Mouse (Mus musculus) limb, embryonic 10.5 days (tissue): ENCODE data around the gene Chchd6. TPM values are rescaled to one million over a fixed set of nuclear protein-coding genes. Genes with fewer than 3 reads are reported as not detected.

Source experiments
- DNase-seq: peaks from one replicate; pipeline ENCODE4 v3.0.0-alpha.2; 2017; ENCODE audit warnings: low spot score
- H3K27ac ChIP-seq: fragments of 300-500 bp; sonication (generic); 2 replicates; pipeline ENCODE4 v1.5.1; 2016; ENCODE audit warnings: mild to moderate bottlenecking
- H3K27me3 ChIP-seq: fragments of 300-500 bp; sonication (generic); 2 replicates; pipeline ENCODE4 v1.6.1; 2016; ENCODE audit warnings: low read depth, mild to moderate bottlenecking; ENCODE audit not compliant: poor library complexity, severe bottlenecking
- H3K36me3 ChIP-seq: fragments of 300-500 bp; sonication (generic); 2 replicates; pipeline ENCODE4 v1.6.1; 2016; ENCODE audit warnings: mild to moderate bottlenecking, moderate library complexity
- H3K4me1 ChIP-seq: fragments of 300-500 bp; sonication (generic); 2 replicates; pipeline ENCODE4 v1.6.1; 2016
- H3K4me3 ChIP-seq: fragments of 300-500 bp; sonication (generic); 2 replicates; pipeline ENCODE4 v1.5.1; 2016; ENCODE audit warnings: mild to moderate bottlenecking, moderate library complexity
- H3K9me3 ChIP-seq: fragments of 300-500 bp; sonication (generic); replicated peaks from 2 replicates; pipeline ENCODE4 v1.6.1; 2016; ENCODE audit warnings: mild to moderate bottlenecking
- whole genome bisulfite sequencing: fragments of 180-500 bp; shearing (Covaris S2); methylation state at CpG from one replicate; pipeline ENCODE4 v1.1.7; 2016; 5-methylcytosine and 5-hydroxymethylcytosine counted together
- polyA plus RNA-seq: library from polyadenylated mRNA; unstranded; fragments of >200 nt; fragmentation: Nextera tagmentation; extraction: Ambion mirVana; gene quantifications from 2 replicates; pipeline ENCODE4 v1.2.1, GENCODE M21; 2016

Chchd6 gene
- polyA plus RNA-seq, 1 experiment from 2014 or later, result 68.8 TPM

DNA sequence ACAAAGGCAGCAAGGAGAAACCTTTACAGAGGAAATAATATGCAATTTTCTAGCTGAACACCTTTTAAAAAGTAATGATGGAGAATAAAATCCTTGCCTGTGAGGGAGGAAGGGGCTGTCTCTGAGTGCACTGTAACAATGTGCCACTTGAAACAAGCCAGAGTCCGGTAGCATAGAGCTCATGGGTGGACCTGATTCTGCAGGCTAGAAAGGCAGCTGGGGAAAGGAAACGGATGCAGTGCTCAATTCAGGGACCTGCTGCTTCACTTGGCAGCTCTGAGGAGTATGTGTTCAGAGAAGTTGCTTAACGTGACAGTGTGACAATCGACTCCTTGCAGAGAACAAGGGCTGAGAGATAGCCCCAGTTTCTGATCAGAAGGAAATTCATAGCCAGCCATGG is 109.4 kb downstream of the Chchd6 start:
- WGBS, result 56% methylated on average over 4 of the region's 4 CpGs

DNA sequence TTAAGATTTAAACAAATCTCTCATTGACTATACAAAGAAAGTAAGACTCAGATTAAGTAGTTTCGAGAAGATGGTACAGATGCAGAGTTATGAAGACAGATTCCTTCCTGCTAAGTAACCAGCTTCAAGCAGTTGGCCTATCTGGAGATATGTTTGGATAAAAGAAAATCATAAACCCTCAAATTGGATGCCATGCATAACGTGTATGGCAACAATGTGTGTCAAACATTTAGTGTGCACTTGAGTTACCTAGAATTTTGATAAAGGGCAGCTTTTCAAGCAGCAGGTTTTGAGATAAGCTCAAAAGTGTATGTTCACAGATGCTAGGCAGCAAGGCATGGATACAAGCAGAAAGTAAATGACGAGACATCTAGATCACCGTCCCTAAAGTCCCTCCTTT is 114.3 kb downstream of the Chchd6 start:
- no peak overlapping the region for H3K27ac ChIP-seq
- no peak overlapping the region for H3K4me3 ChIP-seq
- H3K27me3 ChIP-seq, result no peaks in the 10 kb centered on the region
- no peak for DNase-seq
- 94% methylated on average over 4 of the region's 4 CpGs for WGBS
- no peaks in the 10 kb centered on the region for H3K9me3 ChIP-seq
- H3K4me1 ChIP-seq, result no peaks in the 10 kb centered on the region
- no peaks in the 10 kb centered on the region for H3K36me3 ChIP-seq

More for the DNA sequence above, 109.4 kb downstream of the Chchd6 start:
- H3K36me3 ChIP-seq, result no peaks in the 10 kb centered on the region
- no peaks in the 10 kb centered on the region for H3K27me3 ChIP-seq
- H3K27ac ChIP-seq, result no peak overlapping the region
- H3K4me1 ChIP-seq, result no peaks in the 10 kb centered on the region
- DNase-seq, result no peak
- H3K4me3 ChIP-seq, result no peak overlapping the region
- H3K9me3 ChIP-seq, result no peaks in the 10 kb centered on the region

DNA sequence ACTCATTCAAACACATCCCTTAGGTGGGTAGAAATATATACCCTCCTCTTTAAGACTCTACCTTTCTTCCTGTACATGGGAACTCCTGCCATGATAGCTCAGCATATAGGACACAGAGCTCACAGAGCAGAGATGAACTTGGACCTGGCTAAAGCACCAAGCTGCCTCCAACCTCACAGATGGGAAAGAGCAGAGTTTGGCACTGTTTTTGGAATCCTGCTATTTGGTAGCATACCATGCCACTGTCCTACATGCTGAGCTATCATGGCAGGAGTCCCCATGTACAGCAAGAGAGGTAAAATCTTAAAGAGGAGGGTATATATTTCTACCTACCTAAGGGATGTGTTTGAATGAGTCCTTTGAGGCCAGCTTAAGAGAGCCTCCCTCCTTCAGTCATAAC is 127.5 kb downstream of the Chchd6 start:
- Histone ChIP-seq H3K27me3 (no peaks in the 10 kb centered on the region), H3K4me1 (no peaks in the 10 kb centered on the region), H3K36me3 (no peaks in the 10 kb centered on the region), H3K4me3 (no peak overlapping the region), H3K9me3 (no peaks in the 10 kb centered on the region), H3K27ac (no peak overlapping the region)
- no peak for DNase-seq

DNA sequence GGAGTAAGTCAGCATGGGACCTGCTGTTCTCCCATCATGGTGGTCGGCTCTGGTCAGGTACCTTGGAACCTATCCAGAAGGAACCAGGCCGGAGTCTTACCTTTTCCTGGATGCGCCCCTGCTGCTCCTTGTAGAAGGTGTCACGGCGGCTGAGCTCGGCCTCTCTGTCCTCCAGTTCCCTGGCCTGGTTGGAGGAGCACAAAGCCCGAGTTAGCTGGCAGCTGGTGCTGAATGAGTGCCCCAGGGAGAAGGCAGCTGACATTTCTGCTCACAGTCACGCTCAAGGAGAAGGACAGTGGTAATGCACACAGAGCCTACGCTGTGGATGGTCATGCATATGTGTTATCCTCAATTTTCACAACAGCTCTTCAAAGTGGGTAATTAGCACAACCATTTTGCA is 128.2 kb downstream of the Chchd6 start:
- no peaks in the 10 kb centered on the region for H3K4me1 ChIP-seq
- no peaks in the 10 kb centered on the region for H3K27me3 ChIP-seq
- DNase-seq, result no peak
- no peaks in the 10 kb centered on the region for H3K9me3 ChIP-seq
- 87% methylated on average over 9 of the region's 9 CpGs for WGBS
- H3K27ac ChIP-seq, result no peak overlapping the region
- no peak overlapping the region for H3K4me3 ChIP-seq
- H3K36me3 ChIP-seq, result no peaks in the 10 kb centered on the region

DNA sequence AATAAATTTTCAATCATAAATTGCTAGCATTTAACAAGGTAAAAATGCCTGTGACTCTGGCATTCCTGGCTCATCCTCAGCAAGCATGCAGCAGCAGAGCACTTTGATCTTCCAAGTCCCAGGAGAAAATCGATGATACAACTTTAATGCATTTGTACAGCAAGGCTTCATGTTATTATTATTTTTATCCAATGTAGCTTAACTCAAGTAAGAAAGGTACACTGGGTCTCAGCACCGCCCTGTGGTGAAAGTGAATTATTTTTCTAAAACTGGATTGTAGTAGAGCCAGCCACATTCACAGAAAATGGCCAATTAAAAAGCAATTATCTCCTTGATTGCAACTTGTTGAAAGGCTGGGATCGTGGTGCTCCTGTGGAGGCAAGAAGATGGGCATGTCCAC is 128.6 kb downstream of the Chchd6 start:
- Histone ChIP-seq H3K27ac (no peak overlapping the region), H3K27me3 (no peaks in the 10 kb centered on the region), H3K4me3 (no peak overlapping the region), H3K9me3 (no peaks in the 10 kb centered on the region), H3K36me3 (no peaks in the 10 kb centered on the region), H3K4me1 (no peaks in the 10 kb centered on the region)
- DNase-seq, result no peak
- 85% methylated on average over 3 of the region's 3 CpGs for WGBS

DNA sequence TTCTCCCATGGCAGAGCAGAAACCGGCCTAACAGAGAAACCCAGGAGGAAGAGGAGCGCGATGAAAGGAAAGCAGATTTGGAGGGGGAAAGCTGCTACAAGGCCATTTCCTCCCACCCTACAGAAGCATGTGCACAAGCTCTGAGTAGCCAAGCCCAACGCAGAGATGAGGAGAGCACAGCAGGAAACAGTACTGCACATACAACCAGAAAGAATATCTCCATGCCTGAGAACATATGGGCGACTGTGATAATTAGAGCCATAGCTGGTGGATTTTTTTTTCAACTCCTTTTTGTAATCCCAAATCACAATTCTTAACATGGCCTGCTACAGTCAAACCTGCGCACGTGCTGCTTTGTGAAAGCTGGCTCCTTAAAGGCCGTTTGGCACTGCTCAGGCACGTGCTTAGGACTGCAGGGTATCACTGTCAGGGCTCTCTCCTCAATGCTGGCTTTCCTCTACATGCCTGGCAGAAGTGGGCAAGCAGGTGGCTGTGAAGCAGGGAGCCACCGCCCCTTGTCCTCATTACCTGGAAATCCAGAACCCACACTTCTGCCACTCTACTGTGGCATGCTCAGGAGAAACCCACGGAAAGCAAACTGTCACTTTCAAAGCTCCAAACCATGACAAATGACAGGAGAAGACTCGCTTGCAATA is 129.3 kb downstream of the Chchd6 start:
- H3K4me1 ChIP-seq, result no peaks in the 10 kb centered on the region
- WGBS, result 84% methylated on average over 12 of the region's 12 CpGs
- H3K27me3 ChIP-seq, result no peaks in the 10 kb centered on the region
- H3K27ac ChIP-seq, result no peak overlapping the region
- H3K4me3 ChIP-seq, result no peak overlapping the region
- no peaks in the 10 kb centered on the region for H3K36me3 ChIP-seq
- no peaks in the 10 kb centered on the region for H3K9me3 ChIP-seq
- DNase-seq, result no peak

DNA sequence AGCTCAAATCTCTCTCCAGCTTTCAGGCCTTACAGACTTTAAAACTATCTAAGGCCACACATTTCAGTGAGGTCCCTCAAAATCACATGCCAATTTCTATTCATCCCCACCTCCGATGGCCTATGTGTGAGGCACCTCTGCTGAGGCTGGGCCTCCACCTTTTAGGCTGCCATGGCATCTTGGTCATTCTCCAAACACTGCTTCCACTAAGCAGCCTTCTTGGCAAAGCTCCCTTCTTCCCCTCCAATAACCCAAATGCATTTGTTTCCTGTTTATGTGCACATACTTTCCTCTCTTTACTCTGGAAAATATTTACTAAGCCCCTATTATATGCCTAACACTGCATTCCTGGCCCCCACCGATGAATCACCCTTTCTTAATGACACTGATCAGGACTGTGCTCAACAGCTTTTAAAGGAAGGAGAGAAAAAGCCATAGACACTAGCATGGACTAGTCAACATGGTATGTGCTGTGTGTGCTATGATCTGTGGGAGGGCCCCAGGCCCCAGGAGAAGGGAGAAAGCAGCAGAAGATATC is 133.2 kb downstream of the Chchd6 start:
- Histone ChIP-seq H3K27me3 (no peaks in the 10 kb centered on the region), H3K4me3 (no peak overlapping the region), H3K4me1 (0 out of 2 replicates have a peak, but pooled peaks cover 2% of the 10 kb centered on the region), H3K36me3 (no peaks in the 10 kb centered on the region), H3K9me3 (no peaks in the 10 kb centered on the region), H3K27ac (no peak overlapping the region)
- 94% methylated on average over 2 of the region's 2 CpGs for WGBS
- DNase-seq, result no peak

DNA sequence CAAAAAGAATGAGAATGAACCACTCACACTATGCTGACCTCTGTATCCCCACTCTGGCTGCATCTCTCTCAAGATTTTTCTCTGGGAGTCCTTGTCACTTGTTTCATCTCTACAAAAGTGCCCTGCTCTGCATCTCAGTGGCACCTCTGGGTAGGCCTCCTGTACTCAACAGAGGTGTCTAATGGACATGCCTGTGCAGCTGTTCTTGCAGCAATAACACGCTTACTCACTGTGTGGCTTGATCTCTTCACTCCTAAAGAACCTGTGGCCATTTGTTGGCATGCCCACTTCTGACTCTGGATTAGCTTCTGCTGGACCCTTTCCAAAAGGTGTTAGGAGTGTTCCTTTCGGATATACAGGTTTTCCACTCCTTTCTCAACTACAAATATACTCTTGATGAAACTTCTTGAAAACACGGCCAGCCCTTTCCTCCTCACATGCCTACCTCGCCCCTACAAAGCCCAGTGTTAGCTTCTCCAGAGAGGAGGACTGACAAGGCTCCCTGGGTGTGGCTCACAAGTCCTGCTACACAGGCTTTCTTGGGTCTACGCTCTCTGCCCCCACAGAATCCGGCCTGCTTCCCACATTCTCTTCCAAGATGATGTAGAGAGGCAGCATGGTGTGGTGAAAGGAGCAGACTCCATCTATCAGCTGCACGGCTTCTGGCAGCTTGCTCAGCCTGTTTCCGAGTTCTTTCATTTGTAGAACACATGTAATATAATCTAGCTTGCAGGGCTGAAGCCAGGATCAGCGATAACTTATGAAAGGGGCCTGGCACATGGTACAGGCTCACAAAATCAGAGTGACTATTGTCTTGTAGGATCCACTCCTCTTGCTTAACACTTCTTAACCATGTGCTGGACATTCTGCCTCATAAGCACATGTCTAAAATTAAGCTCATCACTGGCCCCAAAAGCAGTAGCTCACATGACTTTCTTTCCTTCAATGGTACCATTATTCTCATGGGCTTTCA is 133.9 kb downstream of the Chchd6 start:
- no peaks in the 10 kb centered on the region for H3K36me3 ChIP-seq
- H3K27ac ChIP-seq, result no peak overlapping the region
- H3K4me3 ChIP-seq, result no peak overlapping the region
- no peak for DNase-seq
- 85% methylated on average over 9 of the region's 9 CpGs for WGBS
- peaks cover 9% of the 10 kb centered on the region for H3K4me1 ChIP-seq
- H3K9me3 ChIP-seq, result no peaks in the 10 kb centered on the region
- H3K27me3 ChIP-seq, result no peaks in the 10 kb centered on the region

DNA sequence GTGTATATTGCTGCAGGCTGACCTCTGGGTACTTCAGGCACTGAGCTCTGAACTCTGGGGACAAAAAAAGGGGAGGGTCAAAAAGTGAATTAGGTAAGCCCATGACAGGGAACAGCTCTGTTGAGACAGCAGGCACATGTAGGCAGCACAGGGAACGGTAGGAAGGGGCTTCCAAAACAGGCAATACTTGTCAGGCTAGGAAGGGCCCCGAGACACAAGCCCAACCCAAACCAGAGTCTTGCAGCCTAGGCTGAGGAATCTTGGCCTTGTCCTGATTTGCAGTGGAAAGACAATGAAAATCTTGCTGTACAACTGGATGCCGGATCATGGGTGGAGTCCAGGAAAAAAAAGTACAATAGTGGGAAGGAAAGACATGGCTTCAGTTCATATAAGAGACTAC is 135.8 kb downstream of the Chchd6 start:
- Histone ChIP-seq H3K27me3 (no peaks in the 10 kb centered on the region), H3K4me3 (no peak overlapping the region), H3K4me1 (peaks cover 20% of the 10 kb centered on the region), H3K27ac (no peak overlapping the region), H3K9me3 (no peaks in the 10 kb centered on the region), H3K36me3 (no peaks in the 10 kb centered on the region)
- no peak for DNase-seq
- 78% methylated on average over 3 of the region's 3 CpGs for WGBS

DNA sequence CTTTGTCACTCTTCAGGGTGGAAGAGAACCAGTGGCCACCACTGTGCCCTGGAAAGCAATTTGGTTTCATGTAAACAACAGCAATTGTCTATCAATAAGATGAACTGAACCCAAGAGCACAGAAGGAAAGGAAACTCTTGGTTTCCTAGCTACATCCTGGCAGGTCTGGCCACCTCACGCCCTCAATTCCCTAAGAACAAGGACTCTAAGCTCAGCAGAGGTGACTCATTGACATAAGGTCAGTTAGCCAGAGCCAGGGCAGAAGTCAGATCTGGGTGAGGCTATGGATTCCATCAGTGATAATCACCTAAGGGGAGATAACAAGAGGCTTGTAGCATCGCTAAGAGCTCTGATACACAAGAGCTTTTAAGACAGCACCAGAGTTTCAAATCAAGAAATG is 137.9 kb downstream of the Chchd6 start:
- no peak for DNase-seq
- H3K36me3 ChIP-seq, result no peaks in the 10 kb centered on the region
- no peak overlapping the region for H3K27ac ChIP-seq
- 66% methylated on average over 2 of the region's 2 CpGs for WGBS
- H3K9me3 ChIP-seq, result no peaks in the 10 kb centered on the region
- no peaks in the 10 kb centered on the region for H3K27me3 ChIP-seq
- H3K4me1 ChIP-seq, result peaks cover 30% of the 10 kb centered on the region
- H3K4me3 ChIP-seq, result no peak overlapping the region

DNA sequence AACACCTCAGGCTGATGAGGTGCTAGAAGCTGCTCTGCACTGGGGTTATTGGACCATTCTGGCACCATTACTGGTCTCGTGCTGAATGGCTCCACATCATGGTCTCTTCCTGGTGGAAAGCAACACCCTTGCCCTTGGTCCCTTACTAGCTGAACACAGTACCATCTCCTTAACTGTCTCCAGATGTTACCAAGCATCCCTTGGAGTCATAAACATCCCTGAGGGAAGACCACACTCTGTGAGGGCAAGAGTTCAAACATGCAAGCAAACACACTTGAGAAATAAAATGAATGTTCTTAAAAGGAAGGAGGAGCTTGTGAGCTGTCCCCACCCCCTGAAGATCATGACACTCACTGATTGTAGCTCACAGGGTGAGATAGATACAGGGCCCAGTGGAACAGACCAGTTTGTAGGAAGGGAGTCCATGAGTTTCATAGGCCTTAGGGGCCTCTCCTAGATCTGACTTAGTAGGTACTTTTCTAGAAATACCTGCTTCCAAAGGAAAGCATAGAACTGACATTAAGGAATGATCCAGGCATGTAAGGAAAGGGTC is 139.0 kb downstream of the Chchd6 start:
- Histone ChIP-seq H3K4me3 (no peak overlapping the region), H3K36me3 (no peaks in the 10 kb centered on the region), H3K4me1 (peaks cover 30% of the 10 kb centered on the region), H3K9me3 (no peaks in the 10 kb centered on the region), H3K27ac (no peak overlapping the region), H3K27me3 (no peaks in the 10 kb centered on the region)
- 18% methylated on average over 1 of the region's 1 CpGs for WGBS
- DNase-seq, result no peak

DNA sequence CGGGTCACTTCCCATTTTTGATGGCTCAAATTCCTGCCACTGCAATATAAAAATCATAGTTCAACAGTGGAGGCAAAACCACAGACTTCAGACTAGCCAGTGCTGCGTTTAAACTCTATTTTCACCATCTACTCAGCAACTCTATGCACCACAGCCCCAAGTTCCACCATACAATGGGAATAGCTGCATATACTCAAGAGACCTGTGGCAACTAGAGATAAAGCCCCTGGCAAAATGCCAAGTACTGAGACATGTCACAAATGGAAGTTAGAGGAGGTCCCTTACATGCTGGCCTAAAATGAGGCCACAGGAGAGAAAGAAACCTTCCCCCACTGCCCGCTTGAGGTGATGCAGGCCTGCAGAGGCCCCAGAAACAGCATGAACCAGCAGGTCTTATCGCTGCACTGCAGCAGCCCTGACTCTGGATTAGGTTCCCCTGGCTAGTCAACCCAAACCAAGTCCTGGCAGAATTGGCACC is 139.9 kb downstream of the Chchd6 start:
- H3K4me3 ChIP-seq, result no peak overlapping the region
- H3K27ac ChIP-seq, result no peak overlapping the region
- H3K9me3 ChIP-seq, result no peaks in the 10 kb centered on the region
- H3K36me3 ChIP-seq, result no peaks in the 10 kb centered on the region
- 82% methylated on average over 4 of the region's 4 CpGs for WGBS
- no peaks in the 10 kb centered on the region for H3K27me3 ChIP-seq
- DNase-seq, result no peak
- H3K4me1 ChIP-seq, result peaks cover 30% of the 10 kb centered on the region

DNA sequence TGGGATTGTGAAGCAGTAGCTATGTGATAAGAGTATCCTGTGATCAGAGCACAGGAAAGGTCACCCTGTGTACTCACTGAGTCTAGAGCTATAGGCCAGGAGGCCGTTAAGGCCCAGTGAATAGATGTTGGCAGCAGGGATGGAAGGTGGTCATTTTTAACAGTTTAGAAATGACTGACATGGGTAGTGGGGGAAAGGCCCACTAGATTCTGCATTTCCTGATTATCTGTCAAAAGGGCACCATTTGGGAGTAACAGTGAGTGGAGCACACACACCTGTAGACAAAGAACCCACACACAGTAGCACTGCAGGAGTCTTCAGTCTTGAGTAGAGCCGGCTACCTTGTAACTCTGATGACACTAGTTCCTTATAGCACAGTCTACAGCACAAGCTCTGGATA is 141.0 kb downstream of the Chchd6 start:
- Histone ChIP-seq H3K4me3 (no peak overlapping the region), H3K27ac (no peak overlapping the region), H3K27me3 (no peaks in the 10 kb centered on the region), H3K36me3 (no peaks in the 10 kb centered on the region), H3K9me3 (no peaks in the 10 kb centered on the region), H3K4me1 (peaks cover 30% of the 10 kb centered on the region)
- no peak for DNase-seq
- 92% methylated on average over 2 of the region's 2 CpGs for WGBS
